Mouse (Mus musculus) duodenum, adult 2 months (tissue): Measurements from ENCODE around the gene Vmn2r31. TPM values are rescaled to one million over a fixed set of nuclear protein-coding genes. Genes with fewer than 3 reads are reported as not detected.

ENCODE experiments used
- polyA plus RNA-seq: library from polyadenylated mRNA; depleted of rRNA; stranded (reverse); fragments of >200 nt; gene quantifications from 2 replicates; pipeline ENCODE4 v1.2.3, GENCODE M21; 2012; ENCODE audit warnings: low replicate concordance; rRNA removed

Gene Vmn2r31
- not detected in 2 replicates for polyA plus RNA-seq

DNA sequence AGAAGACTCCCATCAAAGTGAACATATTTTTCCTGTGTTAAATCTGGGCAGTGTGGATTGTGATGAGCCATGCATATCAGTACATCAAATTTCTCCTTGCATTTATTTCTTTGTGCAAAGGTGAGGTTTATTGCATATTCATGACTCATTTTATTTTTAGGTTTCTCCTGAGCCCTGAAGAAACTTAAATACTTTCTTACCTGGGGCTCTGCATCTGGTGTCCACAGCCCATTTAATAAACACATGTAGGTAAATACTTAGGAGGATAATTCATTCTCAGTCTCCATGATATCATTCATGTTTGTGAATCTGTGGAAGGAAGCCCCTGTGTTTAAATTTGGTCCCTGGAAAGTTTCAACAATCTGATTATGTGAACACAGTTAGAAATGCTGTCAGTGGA, at the start of gene Vmn2r31:
TSS of gene Vmn2r31 (minus strand) at position 101 of the 400 bp plus-strand sequence.

DNA sequence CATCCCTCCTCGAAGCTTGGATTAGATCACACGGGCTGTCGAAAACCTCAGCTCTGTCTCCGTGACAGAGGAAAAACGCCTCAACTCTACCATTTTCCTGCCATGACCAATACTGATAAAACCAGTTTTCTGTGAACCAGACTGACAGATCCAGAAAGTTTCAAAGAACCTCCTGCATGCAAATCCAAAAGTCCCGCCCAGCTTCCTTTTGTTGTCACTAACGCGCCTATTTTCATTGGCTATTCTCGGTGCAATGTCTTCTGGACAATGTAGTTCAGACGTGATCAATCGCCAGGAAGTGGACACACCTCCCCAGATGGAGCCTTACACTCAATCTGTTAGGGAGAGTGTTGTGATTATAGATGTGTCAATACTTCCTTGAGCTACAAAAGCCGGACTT, 25.1 kb downstream of the Vmn2r31 start, which contains the start of gene Gm45783:
TSS of gene Gm45783 (minus strand) at position 143 of the 400 bp plus-strand sequence.

DNA sequence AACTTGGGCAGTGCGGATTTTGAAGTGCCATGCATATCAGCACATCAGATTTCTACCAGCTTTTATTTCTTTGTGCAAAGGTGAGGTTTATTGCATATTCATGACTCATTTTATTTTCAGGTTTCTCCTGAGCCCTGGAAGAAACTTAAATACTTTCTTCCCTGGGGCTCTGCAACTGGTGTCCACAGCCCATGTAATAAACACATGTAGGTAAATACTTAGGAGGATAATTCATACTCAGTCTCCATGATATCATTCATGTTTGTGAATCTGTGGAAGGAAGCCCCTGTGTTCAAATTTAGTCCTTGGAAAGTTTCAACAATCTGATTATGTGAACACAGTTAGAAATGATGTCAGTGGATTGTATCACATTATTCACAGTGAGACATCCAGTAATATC, 62.0 kb downstream of the Vmn2r31 start, which contains the start of gene Vmn2r30:
TSS of gene Vmn2r30 (minus strand) at position 101 of the 400 bp plus-strand sequence.

Other genes with a start within 250 kb of the Vmn2r31 start
- 0.08 and 0.13 TPM in 2 replicates for gene Zfp418, start 228.4 kb downstream of the Vmn2r31 start, polyA plus RNA-seq
- gene Zfp772, start 189.7 kb downstream of the Vmn2r31 start, polyA plus RNA-seq = 0.17 and 0.32 TPM in 2 replicates
- not detected in 2 replicates for gene Vmn2r29, start 152.4 kb downstream of the Vmn2r31 start, polyA plus RNA-seq
- gene Gm45844, start 121.4 kb downstream of the Vmn2r31 start, polyA plus RNA-seq = 0.58 TPM in 1 of 2 replicates, not detected in the other
- 8.8 and 17.5 TPM in 2 replicates for gene Clcn4, start 98.9 kb downstream of the Vmn2r31 start, polyA plus RNA-seq
- not detected in 2 replicates for gene Vmn2r30, start 62.1 kb downstream of the Vmn2r31 start, polyA plus RNA-seq
- not detected in 2 replicates for gene Gm45783, start 25.1 kb downstream of the Vmn2r31 start, polyA plus RNA-seq
- gene Vmn2r32, start 80.3 kb upstream of the Vmn2r31 start, polyA plus RNA-seq = not detected in 2 replicates
- not detected in 2 replicates for gene Vmn2r33, start 167.1 kb upstream of the Vmn2r31 start, polyA plus RNA-seq